Comparison of ENCODE assay signal across 20 mouse cellular contexts in genomic region chr5:105343816-105344215, GRCm38 (mm10). TPM values are rescaled to one million over a fixed set of nuclear protein-coding genes. Genes with fewer than 3 reads are reported as not detected.
"Had no signal": no experiment of that assay in that cellular context is flagged by ENCODE, and none has a peak within 500 bp of the region (broad histone marks: within the 10 kb centered on the region; RNA-seq: fewer than 3 reads in every experiment).

No protein-coding gene starts in this region.

RNA-seq across cellular contexts. Expression of gene Gm43302, which starts 50.3 kb away (rescaled TPM):
- total RNA-seq: gastrocnemius, postnatal 14 days; heart, adult 18-20 months; heart, postnatal 4 days; layer of hippocampus, adult 8-10 months; layer of hippocampus, postnatal 14 days; layer of hippocampus, postnatal 36 days; left cerebral cortex, adult 18-20 months; left cerebral cortex, adult 8-10 months; left cerebral cortex, postnatal 10 days had no signal
- polyA plus RNA-seq: heart, embryonic 10.5 days; heart, embryonic 12.5 days; heart, embryonic 16.5 days; hindbrain, postnatal 0 days; intestine, embryonic 14.5 days; kidney, postnatal 0 days; limb, embryonic 11.5 days; limb, embryonic 13.5 days; limb, embryonic 15.5 days; liver, embryonic 11.5 days; liver, embryonic 13.5 days had no signal
